Mouse (Mus musculus) forebrain, embryonic 11.5 days (tissue): ENCODE measurements around the gene Chst14. TPM values are rescaled to one million over a fixed set of nuclear protein-coding genes. Genes with fewer than 3 reads are reported as not detected.

Experiments
- ATAC-seq: fragments of 200-750 bp; cut with Nextera tagmentation; replicated peaks from 2 replicates; pipeline ENCODE4 v1.8.0; 2017; ENCODE audit warnings: moderate TSS enrichment; ENCODE audit not compliant: low FRiP score
- DNase-seq: peaks from one replicate; pipeline ENCODE4 v3.0.0-alpha.2; 2017; ENCODE audit warnings: low spot score
- H3K27ac ChIP-seq: fragments of 300-500 bp; sonication (generic); 2 replicates; pipeline ENCODE4 v1.5.1; 2014; ENCODE audit warnings: low read depth, low read length
- H3K27me3 ChIP-seq: fragments of 300-500 bp; sonication (generic); 2 replicates; pipeline ENCODE4 v1.6.1; 2014; ENCODE audit warnings: mild to moderate bottlenecking, low read length, mixed read lengths; ENCODE audit not compliant: control insufficient read depth, insufficient read depth
- H3K36me3 ChIP-seq: fragments of 300-500 bp; sonication (generic); 2 replicates; pipeline ENCODE4 v1.6.1; 2014; ENCODE audit warnings: mild to moderate bottlenecking, low read length, moderate library complexity, mixed read lengths; ENCODE audit not compliant: control insufficient read depth, insufficient read depth
- H3K4me1 ChIP-seq: fragments of 300-500 bp; sonication (generic); replicated peaks from 2 replicates; pipeline ENCODE4 v1.6.1; 2014; ENCODE audit warnings: low read length, mixed read lengths; ENCODE audit not compliant: control insufficient read depth, insufficient read depth
- H3K4me2 ChIP-seq: fragments of 300-500 bp; sonication (generic); 2 replicates; pipeline ENCODE4 v1.6.1; 2014; ENCODE audit warnings: low read depth, mild to moderate bottlenecking, low read length, moderate library complexity, mixed read lengths; ENCODE audit not compliant: severe bottlenecking
- H3K4me3 ChIP-seq: fragments of 300-500 bp; sonication (generic); 2 replicates; pipeline ENCODE4 v1.5.1; 2014; ENCODE audit warnings: low read depth, low read length
- H3K9ac ChIP-seq: fragments of 300-500 bp; sonication (generic); 2 replicates; pipeline ENCODE4 v1.6.1; 2014; ENCODE audit warnings: low read length
- H3K9me3 ChIP-seq: fragments of 300-500 bp; sonication (generic); 2 replicates; pipeline ENCODE4 v1.6.1; 2016; ENCODE audit warnings: low read length, mixed read lengths; ENCODE audit not compliant: control insufficient read depth
- WGBS: fragments of 180-500 bp; shearing (Covaris S2); extraction: QIAGEN DNeasy Blood & Tissue Kit; methylation state at CpG from one replicate; pipeline ENCODE4 v1.1.7; 2014; 5-methylcytosine and 5-hydroxymethylcytosine counted together
- polyA plus RNA-seq: library from polyadenylated mRNA; unstranded; fragments of >200 nt; fragmentation: Nextera tagmentation; extraction: Ambion mirVana; gene quantifications from 2 replicates; pipeline ENCODE4 v1.2.1, GENCODE M21; 2014

The Chst14 gene
- polyA plus RNA-seq, 1 experiment from 2014 or later = 15.7 TPM

GRCm38 (mm10) chr2:118910605-118911278 is 15.6 kb upstream of the Chst14 start:
- Histone ChIP-seq H3K27me3 (no peaks in the 10 kb centered on the region), H3K36me3 (no peaks in the 10 kb centered on the region), H3K9ac (no peak overlapping the region), H3K9me3 (no peaks in the 10 kb centered on the region), H3K27ac (no peak overlapping the region), H3K4me1 (peaks cover 18% of the 10 kb centered on the region; the same call in 1 of the 2 replicates), H3K4me2 (no peak overlapping the region), H3K4me3 (no peak overlapping the region)
- WGBS = 80% methylated on average over 7 of the region's 7 CpGs
- ATAC-seq (no peak), DNase-seq (no peak)

- Histone ChIP-seq H3K27ac (no peak overlapping the region), H3K36me3 (no peaks in the 10 kb centered on the region), H3K9me3 (no peaks in the 10 kb centered on the region), H3K9ac (no peak overlapping the region), H3K4me3 (no peak overlapping the region), H3K4me1 (peaks cover 18% of the 10 kb centered on the region; the same call in 1 of the 2 replicates), H3K4me2 (no peak overlapping the region), H3K27me3 (no peaks in the 10 kb centered on the region)
- ATAC-seq (no peak), DNase-seq (no peak)
- WGBS = 76% methylated on average over 8 of the region's 8 CpGs
These were observed 13.6 kb upstream of the Chst14 start for GRCm38 (mm10) chr2:118912706-118913105.

GRCm38 (mm10) chr2:118913551-118914276 is 12.6 kb upstream of the Chst14 start:
- 68% methylated on average over 11 of the region's 11 CpGs for WGBS
- no peak overlapping the region for H3K27ac ChIP-seq
- no peak overlapping the region for H3K4me2 ChIP-seq
- H3K9ac ChIP-seq = no peak overlapping the region
- DNase-seq = no peak
- H3K9me3 ChIP-seq = no peaks in the 10 kb centered on the region
- no peak overlapping the region for H3K4me3 ChIP-seq
- no peaks in the 10 kb centered on the region for H3K27me3 ChIP-seq
- H3K36me3 ChIP-seq = no peaks in the 10 kb centered on the region
- ATAC-seq = no peak
- H3K4me1 ChIP-seq = peaks cover 18% of the 10 kb centered on the region; the same call in 1 of the 2 replicates

- Histone ChIP-seq H3K9ac (no peak overlapping the region; the same call in 1 of the 2 replicates), H3K36me3 (no peaks in the 10 kb centered on the region), H3K4me3 (no peak overlapping the region), H3K27me3 (no peaks in the 10 kb centered on the region), H3K9me3 (no peaks in the 10 kb centered on the region), H3K27ac (no peak overlapping the region), H3K4me2 (no peak overlapping the region), H3K4me1 (peaks cover 15% of the 10 kb centered on the region; the same call in 1 of the 2 replicates)
- DNase-seq (no peak), ATAC-seq (no peak)
- 31% methylated on average over 8 of the region's 8 CpGs for WGBS
These were observed 11.6 kb upstream of the Chst14 start for GRCm38 (mm10) chr2:118914685-118915084.

GRCm38 (mm10) chr2:118916436-118916835 is 9.9 kb upstream of the Chst14 start:
- Histone ChIP-seq H3K4me3 (no peak overlapping the region), H3K4me2 (no peak overlapping the region), H3K9ac (no peak overlapping the region), H3K27me3 (no peaks in the 10 kb centered on the region), H3K9me3 (no peaks in the 10 kb centered on the region), H3K36me3 (no peaks in the 10 kb centered on the region), H3K27ac (no peak overlapping the region), H3K4me1 (peaks cover 13% of the 10 kb centered on the region; the same call in 1 of the 2 replicates)
- WGBS = 94% methylated on average over 17 of the region's 17 CpGs
- ATAC-seq (no peak), DNase-seq (no peak)

GRCm38 (mm10) chr2:118918543-118918942 is 7.8 kb upstream of the Chst14 start:
- no peak for ATAC-seq
- no peak overlapping the region for H3K9ac ChIP-seq
- no peak overlapping the region for H3K4me3 ChIP-seq
- H3K27me3 ChIP-seq = no peaks in the 10 kb centered on the region
- no peak for DNase-seq
- no peak overlapping the region for H3K27ac ChIP-seq
- no peaks in the 10 kb centered on the region; the same call in 1 of the 2 replicates for H3K36me3 ChIP-seq
- no peaks in the 10 kb centered on the region for H3K9me3 ChIP-seq
- H3K4me1 ChIP-seq = peaks cover 9% of the 10 kb centered on the region; the same call in 1 of the 2 replicates
- WGBS = 76% methylated on average over 1 of the region's 1 CpGs
- no peak overlapping the region for H3K4me2 ChIP-seq

GRCm38 (mm10) chr2:118920428-118920827 is 5.9 kb upstream of the Chst14 start:
- WGBS = 92% methylated on average over 3 of the region's 3 CpGs

GRCm38 (mm10) chr2:118925952-118926351 is 344 bp upstream of the Chst14 start:
- Histone ChIP-seq H3K27me3 (no peaks in the 10 kb centered on the region), H3K27ac (no peak overlapping the region), H3K9ac (peak overlapping the region; percentile 91), H3K36me3 (no peaks in the 10 kb centered on the region; the same call in 1 of the 2 replicates), H3K9me3 (no peaks in the 10 kb centered on the region), H3K4me2 (peak overlapping the region; percentile 97), H3K4me3 (peak overlapping the region; percentile 63), H3K4me1 (peaks cover 8% of the 10 kb centered on the region)
- WGBS = 2% methylated on average over 6 of the region's 6 CpGs
- DNase-seq (no peak), ATAC-seq (peak; percentile 66)

More at GRCm38 (mm10) chr2:118920428-118920827, 5.9 kb upstream of the Chst14 start:
- no peak overlapping the region for H3K4me2 ChIP-seq
- no peaks in the 10 kb centered on the region for H3K27me3 ChIP-seq
- no peak overlapping the region for H3K4me3 ChIP-seq
- no peak overlapping the region for H3K27ac ChIP-seq
- no peaks in the 10 kb centered on the region for H3K4me1 ChIP-seq
- H3K9ac ChIP-seq = no peak overlapping the region
- DNase-seq = no peak
- H3K9me3 ChIP-seq = no peaks in the 10 kb centered on the region
- H3K36me3 ChIP-seq = no peaks in the 10 kb centered on the region; the same call in 1 of the 2 replicates
- no peak for ATAC-seq
